Mouse (Mus musculus) cerebellum, adult 9-11 months (tissue): Measurements from ENCODE around the gene Alg1.
"Not testable (repeated sequence)": the region's sequence is repeated elsewhere in the genome, so short reads cannot be mapped to it uniquely, and the experiment has no call there.

Source experiments
- DNase-seq: peaks from one replicate; pipeline ENCODE4 v3.0.0; 2022

Alg1 gene

DNA sequence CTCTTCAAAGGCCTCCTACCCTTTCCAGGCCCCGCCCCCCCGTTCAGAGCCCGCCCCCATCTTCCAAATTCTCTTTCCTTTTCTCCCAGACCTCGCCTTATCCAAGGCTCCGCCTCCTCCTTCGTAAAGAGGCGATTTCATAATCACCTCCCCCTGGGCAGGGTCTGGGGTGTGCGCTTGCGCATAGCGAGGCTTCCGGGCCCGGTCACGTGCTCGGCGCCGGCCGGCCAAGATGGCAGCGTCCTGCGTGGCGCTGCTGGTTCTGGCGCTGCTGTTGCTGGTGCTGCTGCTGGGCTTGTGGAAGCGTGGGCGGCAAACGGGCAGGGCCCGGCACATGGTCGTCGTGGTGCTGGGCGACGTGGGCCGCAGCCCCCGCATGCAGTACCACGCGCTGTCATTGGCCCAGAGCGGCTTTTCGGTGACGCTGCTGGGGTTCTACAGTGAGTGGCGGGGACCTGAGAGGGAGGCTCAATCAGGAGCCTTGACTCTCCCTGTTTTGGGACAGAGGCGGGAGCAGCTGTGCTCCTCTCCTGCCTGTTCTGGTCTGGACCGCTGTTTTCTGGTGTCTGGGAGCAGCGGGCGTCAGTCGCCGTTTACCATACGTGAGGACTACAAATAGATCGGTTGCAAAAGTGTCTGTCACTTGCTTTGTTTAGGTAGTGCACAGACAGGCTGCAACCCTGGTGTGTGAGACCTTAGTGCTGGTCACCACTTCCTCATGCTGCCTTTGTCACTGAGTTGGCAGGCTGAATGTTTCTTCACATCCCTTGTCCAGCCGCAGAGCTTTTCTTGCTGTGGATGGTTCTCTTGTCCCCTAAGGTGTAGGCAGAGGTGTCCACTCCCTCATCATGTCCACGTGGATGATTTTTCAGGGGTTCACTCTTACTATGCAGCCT, at the start of gene Alg1:
Alg1 (plus strand) TSS at position 204 of the 896 bp plus-strand sequence.
- DNase-seq: peak; percentile 95

DNA sequence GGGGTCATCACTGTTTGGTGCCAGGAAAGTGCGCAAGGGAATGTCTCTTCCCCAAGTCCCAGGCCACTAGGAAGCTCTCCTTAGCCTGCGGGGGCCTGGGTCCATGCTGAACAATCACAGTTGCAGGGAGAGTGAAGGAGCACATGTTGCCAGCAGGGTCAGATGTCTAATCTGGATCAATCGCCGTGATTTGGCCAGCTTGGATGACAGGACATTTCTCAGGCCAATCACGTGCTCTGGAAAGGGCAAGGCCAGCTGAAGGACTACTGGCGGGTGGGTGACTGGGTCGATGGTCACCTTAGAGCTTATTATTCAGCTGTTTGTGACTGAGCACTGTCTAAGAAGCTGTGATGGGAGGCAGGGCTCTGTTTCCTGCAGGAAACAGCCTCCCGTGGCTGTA, 49.3 kb upstream of the Alg1 start:
- DNase-seq: no peak

DNA sequence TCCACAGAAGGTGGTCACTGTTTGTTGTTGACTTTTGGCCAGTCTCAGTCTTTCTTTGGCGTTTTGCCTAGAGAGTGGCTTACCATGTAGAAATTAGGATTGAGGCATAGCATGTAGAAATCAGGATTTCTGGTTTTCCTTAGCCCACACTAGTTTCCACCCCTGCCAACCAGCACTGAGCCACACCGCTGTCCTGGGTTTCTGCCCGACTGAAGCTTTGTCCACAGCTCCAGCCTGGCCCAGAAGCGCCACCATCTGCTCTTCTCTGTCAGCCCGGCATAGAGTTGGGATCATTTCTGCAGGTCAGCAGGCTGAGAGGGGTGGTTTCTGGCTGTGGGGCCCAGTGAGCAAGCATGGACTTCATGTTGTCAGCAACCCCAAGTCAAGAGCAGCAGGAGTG, 48.5 kb upstream of the Alg1 start:
- DNase-seq: peak; percentile 65

DNA sequence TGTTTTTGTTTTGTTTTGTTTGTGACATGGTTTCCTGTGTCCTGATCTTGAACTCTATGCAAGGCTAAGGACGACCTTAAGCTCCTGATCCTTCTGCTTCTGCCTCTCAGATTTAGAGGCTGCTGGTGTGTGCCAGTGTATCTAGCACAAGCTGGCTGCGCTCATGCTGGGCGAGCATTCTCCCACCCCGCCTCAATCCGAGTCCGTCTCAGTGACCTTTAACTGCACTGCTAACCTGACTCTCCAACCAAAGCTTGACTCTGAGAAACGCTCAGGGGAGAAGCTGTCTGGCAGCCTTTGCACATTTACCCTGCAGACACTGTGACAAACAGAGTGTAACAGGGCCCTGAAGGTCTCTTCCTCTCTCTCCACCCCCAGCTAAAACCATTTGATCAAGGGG, 47.7 kb upstream of the Alg1 start:
- DNase-seq: no peak

DNA sequence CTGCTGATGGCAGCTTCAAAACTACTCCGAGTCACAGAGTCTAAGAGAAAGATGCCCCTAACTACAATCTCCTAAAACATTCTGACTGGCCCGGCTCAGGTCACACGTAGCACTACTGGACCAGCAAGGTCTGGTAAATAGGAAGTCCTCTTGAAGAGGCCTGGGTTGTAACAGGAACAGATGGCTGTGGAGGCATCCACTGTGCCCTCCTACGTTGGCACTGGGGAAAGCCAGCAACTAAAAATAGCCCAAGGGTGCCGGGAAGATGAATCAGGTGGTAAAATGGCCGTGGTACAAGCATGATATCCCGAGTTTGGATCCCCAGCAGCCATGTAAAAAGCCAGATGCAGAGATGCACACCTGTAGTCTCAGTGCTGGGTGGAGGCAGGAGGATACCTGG, 47.2 kb upstream of the Alg1 start:
- peak; percentile 81 for DNase-seq

DNA sequence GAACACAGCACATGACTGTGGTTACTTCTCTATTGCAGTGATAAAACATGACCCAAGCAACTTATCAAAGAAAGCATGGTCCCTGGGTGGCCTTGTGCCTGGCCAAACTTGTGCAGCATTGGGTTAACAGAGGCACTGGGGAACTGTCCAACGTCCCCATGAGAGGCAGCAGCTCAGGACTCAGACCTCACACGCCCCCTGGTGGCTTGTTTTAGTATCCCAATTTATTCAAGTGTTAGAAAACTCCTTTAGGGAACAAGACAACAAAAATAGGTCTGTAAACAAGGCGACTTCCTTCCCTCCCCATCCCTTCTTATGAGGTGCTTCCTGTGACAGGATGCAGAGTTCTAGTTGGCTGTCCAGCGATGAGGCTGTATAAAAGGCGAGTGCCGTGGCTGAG, 38.3 kb upstream of the Alg1 start:
- peak; percentile 50 for DNase-seq

DNA sequence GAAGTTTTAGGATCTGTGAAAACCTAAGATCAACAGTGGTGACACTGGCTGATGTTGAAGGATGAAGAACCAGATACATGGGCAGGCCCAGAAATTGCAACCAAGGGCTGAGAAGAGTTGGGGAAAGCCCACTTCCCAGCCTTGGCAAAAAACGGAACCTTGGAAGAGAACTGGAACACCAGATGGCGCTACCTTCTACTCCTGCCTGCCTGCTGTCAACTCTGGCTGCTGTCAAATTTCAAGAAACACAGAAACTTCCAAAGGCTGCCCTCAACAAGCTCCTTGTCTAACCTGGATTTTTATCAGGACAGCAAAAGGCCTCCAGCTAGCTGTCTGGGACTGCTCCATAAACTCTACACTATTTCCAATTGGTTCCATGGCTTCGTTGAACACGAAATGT, 30.7 kb upstream of the Alg1 start:
- no peak for DNase-seq

DNA sequence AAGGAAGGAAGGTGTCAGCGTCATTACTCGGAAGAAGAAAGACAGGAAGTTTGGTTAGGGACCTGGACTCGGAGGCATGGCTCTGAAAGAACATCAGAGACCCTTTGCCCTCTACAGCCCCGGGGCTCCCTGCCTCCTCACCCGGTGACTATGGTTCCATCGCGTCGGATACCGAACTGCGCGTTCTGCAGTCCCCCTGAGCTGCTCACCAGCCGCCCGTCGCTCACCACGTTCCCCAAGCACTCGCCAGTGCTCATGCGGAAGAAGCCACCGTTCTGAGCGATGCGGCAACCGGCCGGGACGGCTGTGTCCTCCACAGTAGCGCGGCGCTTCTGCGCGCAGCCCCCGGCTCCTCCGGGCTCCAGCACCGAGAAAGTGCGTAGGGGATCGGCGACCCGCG, 30.2 kb upstream of the Alg1 start:
- no peak for DNase-seq

DNA sequence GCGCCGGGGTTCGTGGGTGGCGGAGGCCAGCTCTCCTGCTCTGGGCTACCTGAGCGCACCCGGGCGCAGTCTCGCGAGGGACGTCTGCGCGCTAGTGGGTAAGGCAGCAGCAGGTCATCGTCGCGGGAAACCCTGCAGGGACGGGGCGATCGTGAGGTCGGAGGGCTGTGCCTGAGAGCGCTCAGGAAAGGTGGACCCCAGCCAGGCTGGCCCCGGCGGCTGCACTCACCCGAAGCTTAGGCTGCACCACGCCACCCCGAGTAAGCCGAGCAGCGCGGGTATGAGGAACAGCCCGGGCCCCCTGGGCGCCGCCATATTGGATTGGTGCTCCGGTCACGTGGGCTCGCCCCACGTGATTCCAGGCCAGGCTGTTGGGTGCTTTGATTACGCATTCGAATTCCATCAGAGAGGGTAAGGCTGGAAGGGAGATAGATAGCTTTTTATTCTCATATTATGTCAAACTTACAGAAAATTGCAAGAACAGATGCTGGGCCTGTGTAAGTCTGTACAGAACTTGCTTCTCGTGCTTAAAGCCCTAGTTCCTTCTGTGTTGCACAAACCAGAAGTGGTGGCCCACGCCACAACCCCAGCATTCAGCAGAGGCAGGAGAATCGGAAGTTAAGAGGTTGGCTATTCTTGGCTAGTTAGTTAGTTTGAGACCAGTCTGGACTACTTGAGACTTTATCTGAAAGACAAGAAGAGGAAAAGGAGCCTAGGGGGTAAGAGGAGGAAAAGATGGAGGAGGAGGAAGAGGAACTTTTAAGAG, 29.6 kb upstream of the Alg1 start, which contains the start of gene Nagpa:
Nagpa (minus strand) TSS at position 345 of the 766 bp plus-strand sequence.
- DNase-seq: peak; percentile 84

DNA sequence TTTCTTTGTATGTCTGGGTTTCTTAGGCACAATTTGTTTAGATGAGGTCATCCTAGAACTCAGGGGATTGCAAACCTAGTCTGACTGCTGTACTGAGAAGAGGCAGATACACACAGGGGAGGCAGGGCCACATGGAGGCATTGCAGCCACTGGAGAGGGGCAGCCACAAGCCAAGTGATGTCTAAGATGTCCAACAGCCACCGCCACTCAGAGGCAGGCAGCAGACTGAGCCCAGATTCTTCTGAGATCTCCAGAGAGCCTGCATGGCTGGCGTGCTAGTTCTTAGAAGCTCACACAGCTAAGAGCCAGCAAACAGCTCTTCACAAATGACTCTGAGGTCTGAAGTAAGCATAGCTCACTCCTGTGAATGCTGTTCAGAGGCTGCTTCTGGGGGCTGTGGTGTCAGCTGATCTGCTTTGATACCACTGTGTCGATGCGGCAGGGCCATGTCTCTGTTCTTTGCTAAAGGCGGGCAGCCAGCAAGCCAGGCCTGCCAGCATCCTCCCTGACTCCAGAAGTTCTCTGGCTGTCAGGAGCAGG, 27.9 kb upstream of the Alg1 start:
- no peak for DNase-seq

DNA sequence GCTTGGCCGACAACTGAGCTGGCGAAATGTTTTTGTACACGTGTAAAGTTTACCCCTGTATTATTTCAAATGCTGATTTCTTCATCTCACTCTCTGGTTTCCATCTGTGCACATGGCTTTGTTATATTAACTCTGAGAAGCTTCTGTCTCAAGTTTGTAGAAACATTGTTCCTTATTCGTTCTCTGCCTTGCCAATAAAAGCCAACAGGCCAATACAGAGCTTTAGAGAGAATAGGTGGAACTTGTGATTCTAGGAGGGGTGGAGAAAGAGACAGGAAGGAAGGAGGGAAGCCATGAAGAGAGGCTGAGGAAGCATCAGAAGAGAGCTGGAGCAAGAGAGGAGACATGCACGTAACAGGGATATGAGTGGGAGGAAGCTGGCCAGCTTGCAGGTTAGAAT, 27.4 kb upstream of the Alg1 start:
- DNase-seq: no peak

DNA sequence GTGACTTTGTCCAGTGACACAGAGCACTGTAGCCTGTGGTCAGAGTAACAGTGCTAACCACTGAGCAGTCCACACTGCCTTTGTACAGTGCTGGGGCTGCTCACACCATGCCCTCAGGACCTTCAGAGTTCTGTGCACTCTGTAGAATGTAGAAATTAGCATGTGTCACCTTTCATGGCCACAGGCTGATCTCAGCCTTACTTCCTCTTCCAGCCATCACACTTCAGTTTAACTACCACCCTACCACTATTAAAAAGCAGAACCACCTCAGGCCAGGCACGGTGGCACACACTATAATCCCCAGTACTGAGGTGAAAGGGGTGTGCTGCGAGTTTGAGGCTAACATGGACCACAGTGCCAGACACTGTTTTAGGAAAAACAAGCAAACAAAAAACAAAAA, 23.1 kb upstream of the Alg1 start:
- DNase-seq: no peak

DNA sequence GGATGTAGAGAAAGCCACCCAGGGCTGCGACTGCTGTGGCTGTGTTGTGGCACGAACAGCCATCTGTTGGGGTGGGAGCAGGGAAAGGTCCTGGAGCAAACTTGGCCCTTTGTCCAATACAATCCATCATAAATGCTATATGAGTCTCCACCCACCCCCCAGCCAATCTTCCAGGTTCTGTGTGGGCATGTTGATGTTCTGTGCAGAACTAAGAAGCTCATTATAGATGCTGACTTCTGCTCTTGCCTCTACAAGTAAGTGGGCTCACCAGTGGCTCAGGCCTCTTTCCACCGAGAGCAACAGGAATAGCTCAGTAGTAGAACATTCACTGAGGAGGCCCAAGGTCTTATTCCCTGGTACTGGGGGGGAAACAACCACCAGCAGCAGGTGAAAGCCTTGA, 21.3 kb upstream of the Alg1 start:
- no peak for DNase-seq

DNA sequence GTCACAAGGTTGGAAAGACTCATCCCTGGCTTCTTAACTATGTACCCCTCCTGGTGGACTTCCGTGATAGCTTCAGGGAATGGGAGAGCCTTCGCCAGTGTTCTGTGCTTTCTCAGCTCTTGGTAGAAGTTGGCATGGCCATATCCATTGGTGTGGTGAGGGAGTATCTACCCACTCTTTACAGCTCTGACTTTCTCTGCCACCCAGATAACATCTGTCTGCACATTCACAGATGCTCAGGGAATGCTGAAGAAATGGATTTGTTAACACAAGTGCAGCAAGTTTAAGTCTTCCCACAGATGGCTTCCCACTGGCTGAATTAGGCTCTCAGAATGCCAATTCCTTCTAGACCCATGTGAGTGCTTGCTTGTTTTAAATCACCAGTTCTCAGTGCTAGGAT, 19.3 kb upstream of the Alg1 start:
- no peak for DNase-seq

DNA sequence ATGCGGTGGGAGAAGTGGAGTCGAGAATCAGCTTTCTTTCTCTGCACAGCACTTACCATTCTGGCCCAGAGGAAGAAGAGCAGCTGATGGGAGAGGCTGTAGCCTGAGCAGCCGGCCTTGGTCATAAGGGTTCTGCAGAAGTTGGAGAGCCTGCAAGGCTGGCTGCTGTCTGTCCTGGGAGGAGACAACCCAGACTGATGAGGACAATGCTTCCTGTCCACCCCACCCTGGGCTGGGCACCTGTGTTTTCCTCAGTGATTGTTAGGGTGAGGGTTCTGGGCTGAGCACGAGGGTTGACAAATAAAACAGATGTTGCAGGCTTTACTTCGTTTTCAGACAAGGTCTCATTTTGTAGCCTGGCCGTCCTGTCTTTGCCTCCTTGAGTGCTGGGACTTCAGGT, 16.7 kb upstream of the Alg1 start:
- DNase-seq: no peak

DNA sequence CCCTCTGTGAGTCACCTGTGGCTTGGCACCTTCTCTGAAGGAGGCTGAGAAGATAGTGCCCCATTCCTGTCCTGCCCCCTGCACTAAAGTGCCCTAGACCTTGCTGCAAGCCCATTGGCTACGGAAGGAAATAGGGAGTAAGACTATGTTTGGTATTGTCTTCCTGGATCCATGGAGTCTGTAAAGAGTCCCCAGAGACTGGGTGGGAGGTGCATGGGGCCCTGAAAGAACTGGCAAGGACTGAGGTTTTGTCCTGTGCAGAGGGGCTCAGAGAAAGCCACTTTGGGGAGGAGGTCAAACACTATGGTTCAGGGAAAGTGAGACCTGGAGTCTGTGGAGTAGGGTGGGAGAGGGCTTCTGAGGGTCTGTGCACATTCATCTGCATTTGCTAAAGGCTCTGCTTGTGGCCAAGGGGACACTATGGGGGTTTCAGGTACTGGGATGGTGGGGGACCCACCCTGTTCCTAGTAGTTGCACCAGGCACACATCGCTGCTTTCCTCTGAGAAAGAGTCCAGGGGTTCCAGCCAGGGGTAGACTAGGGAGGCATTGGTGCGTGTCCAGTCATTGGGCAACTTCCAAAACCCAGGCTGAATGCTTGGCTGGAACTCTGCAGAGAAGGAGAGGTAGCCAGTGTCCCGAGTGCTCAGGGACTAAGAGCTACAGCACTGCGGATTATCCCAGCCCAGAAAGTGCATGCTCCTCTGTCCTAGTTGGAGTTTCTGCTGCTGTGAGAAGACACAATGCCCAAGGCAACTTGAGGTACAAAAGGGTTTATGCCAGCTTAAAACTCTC, 15.9 kb upstream of the Alg1 start:
- no peak for DNase-seq

DNA sequence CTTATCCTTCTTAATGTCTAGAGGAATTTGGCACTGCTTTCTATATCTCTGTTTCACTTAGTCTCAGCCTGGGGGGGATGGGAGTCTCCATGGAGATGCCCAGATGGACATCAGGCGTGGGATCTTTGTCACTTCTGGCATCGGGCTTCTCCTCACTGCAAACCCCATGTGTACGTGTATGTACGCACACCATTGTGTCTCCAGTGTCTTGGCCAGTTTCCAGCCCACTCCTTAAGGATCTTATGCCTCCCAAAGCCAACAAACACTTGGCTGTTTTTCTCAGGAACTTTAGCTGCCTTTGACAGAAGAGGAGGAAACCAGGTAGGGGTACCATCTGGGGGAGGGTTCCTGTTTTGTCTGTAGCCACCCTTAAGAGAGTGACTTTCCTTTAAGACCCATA, 12.0 kb upstream of the Alg1 start:
- no peak for DNase-seq

DNA sequence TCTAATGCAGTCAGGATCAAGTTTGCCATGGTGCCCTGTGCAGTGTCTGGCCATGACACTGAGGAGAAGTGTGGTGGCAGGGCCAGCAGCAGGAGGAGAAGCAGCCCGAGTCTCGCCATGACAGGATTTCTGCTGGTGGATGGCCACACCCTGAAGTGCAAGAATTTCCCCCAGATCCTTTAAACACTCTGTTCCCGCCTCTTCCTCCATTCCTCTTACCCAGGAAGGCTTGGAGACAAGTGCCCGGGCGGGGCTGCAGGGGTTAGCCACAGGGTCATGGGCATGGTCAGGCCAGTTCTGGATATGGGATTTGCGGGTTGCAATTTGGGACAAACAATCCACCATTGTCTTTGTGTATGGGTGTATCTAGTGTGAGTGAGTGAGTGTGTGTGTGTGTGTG, 11.3 kb upstream of the Alg1 start, which contains the start of gene AU021092:
AU021092 (minus strand) TSS at position 160 of the 400 bp plus-strand sequence.
- no peak for DNase-seq

DNA sequence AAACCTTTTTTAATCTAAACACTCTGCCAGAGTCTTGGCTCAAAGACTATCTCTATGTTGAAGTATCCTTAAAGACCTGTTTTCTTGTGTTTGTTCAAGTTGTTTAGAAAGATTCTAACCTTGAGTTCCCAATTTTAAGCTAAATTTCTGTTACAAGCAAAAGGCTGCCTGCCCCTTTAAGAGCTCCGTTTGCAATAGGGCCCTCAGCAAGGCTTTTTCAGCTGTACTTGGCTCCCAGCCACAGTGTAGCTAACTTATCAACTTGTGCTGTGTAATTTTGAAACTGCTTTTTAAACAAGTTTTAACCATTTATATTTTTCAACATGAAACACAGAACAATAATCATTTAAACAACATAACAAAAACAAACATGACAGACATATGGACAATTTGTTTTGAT, 6.9 kb upstream of the Alg1 start:
- DNase-seq: not testable (repeated sequence)

DNA sequence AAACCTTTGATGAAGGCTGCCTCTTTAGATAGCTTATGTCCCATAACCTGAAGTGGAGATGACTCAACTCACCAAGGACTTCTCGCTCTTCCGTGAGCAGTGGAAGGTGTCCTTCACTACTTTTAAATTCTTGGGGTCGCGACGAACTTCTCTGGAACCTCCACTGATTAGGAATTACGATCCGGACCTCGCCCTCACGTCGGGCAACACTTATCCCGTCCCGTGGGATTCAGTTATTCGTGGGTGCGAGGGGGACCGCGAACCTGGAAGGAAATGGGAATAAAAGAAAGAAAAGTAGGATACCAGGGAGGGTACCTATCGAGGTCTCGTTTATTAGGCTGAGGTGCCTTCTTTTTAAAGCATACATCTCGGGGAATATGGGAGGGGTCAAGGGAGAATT, 5.9 kb upstream of the Alg1 start:
- DNase-seq: not testable (repeated sequence)

DNA sequence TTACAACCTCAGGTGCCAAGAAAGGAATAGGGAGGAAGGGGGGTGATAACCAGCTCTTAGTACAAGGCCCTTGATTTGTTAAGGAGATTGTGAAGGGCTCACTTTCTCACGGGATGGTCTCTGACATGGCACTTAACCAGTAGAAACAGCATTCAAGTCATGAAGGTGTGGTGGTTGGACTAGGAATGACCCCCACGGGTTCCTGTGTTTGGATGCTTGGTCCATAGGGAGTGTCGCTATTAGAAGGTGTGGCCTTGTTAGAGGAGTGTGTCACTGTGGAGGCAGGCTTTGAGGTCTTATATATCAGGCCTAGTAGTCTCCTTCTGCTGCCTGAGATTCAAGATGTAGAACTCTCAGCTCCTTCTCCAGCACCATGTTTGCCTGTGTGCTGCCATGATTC, 5.3 kb upstream of the Alg1 start:
- not testable (repeated sequence) for DNase-seq

DNA sequence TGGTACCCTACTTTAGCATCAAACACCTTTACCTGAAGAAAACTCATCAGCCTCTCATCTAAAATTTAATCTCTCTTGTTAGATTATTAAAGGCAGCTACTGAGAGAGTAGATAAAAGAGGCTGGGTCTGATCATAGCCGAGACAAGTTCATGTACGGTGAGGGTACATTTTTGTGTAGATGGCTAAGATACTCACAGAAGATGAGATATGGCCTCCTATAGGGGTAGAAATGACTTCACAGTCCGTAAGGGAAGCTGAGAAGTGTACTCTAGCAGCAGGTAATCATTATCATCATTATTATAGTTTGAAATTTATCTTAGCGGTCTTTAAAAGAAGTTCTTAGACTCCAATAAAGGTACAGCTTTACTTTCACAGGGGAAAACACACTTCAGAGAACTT, 439 bp upstream of the Alg1 start:
- DNase-seq: no peak

DNA sequence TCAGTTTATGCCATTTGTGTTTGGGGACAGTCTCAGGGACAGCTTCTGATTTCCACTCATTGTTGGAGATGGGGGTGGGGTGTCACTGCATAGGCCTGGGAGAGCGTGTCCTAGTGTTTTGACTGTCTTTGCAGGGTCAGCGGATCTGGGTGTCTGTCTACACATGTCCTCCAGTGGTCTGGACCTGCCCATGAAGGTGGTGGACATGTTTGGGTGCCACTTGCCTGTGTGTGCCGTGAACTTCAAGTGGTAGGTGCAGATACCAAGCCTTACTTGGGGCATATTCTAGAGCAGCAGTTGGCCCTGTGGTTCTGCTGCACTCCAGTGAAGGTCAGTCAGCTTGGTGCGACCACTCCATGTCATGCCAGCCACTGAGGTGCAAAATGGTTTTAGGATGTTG, 8.9 kb downstream of the Alg1 start:
- DNase-seq: no peak
